Mouse (Mus musculus) MEL (cell line): ENCODE data around the gene Vmp1.

Source experiments
- BHLHE40 ChIP-seq: IDR thresholded peaks from 2 replicates; pipeline ENCODE4 v1.6.1; 2012; ENCODE audit warnings: low read depth, mild to moderate bottlenecking, inconsistent platforms, low read length, improper control_type of control experiment, borderline replicate concordance
- CTCF ChIP-seq, 3 experiments: IDR thresholded peaks in 2 of 3; conservative IDR thresholded peaks in 1 of 3; 2 replicates each; pipeline ENCODE4 v1.5.1; 2011 to 2012; ENCODE audit warnings: low read length in 3 of 3, low read depth in 2 of 3, mild to moderate bottlenecking in 2 of 3, improper control_type of control experiment in 1 of 3, inconsistent platforms in 1 of 3, mixed read lengths in 1 of 3, moderate library complexity in 1 of 3; ENCODE audit not compliant: control insufficient read depth in 1 of 3, insufficient read depth in 1 of 3, poor library complexity in 1 of 3, severe bottlenecking in 1 of 3
- KAT2A ChIP-seq: conservative IDR thresholded peaks from 2 replicates; pipeline ENCODE4 v1.6.1; 2012; ENCODE audit warnings: low read depth, low read length, improper control_type of control experiment, inconsistent platforms
- MAX ChIP-seq: IDR thresholded peaks from 2 replicates; pipeline ENCODE4 v1.6.1; 2011; ENCODE audit warnings: low read length, improper control_type of control experiment
- MEF2A ChIP-seq: IDR thresholded peaks from 2 replicates; pipeline ENCODE4 v1.6.1; 2014; ENCODE audit warnings: low read depth, mild to moderate bottlenecking, inconsistent platforms, low read length, improper control_type of control experiment; ENCODE audit not compliant: poor library complexity, insufficient replicate concordance, severe bottlenecking; ENCODE audit errors: extremely low read depth
- POLR2A ChIP-seq, 2 experiments: IDR thresholded peaks; 2 replicates each; pipeline ENCODE4 v1.6.1; 2011 to 2012; ENCODE audit warnings: low read length in 2 of 2, mild to moderate bottlenecking in 2 of 2, control low read depth in 1 of 2, improper control_type of control experiment in 1 of 2, low read depth in 1 of 2, moderate library complexity in 1 of 2; ENCODE audit not compliant: control insufficient read depth in 1 of 2, insufficient read depth in 1 of 2, poor library complexity in 1 of 2
- POLR2AphosphoS2 ChIP-seq: IDR thresholded peaks from 2 replicates; pipeline ENCODE4 v1.6.1; 2011; ENCODE audit warnings: low read length, improper control_type of control experiment
- SIN3A ChIP-seq: IDR thresholded peaks from 2 replicates; pipeline ENCODE4 v1.6.1; 2012; ENCODE audit warnings: low read length, improper control_type of control experiment, inconsistent platforms
- TCF12 ChIP-seq: IDR thresholded peaks from 2 replicates; pipeline ENCODE4 v1.6.1; 2014; ENCODE audit warnings: low read depth, mild to moderate bottlenecking, inconsistent platforms, low read length, improper control_type of control experiment, moderate library complexity
- USF1 ChIP-seq: IDR thresholded peaks from 2 replicates; pipeline ENCODE4 v1.6.1; 2014; ENCODE audit warnings: low read depth, mild to moderate bottlenecking, inconsistent platforms, low read length, improper control_type of control experiment, moderate library complexity
- ZC3H11A ChIP-seq: IDR thresholded peaks from 2 replicates; pipeline ENCODE4 v1.6.1; 2012; ENCODE audit warnings: low read depth, mild to moderate bottlenecking, inconsistent platforms, low read length, improper control_type of control experiment
- ZMIZ1 ChIP-seq: IDR thresholded peaks from 2 replicates; pipeline ENCODE4 v1.6.1; 2012; ENCODE audit warnings: low read depth, mild to moderate bottlenecking, inconsistent platforms, low read length, improper control_type of control experiment, moderate library complexity

GRCm38 (mm10) chr11:86724982-86725381 is 41.3 kb upstream of the Vmp1 start:
- TF ChIP-seq USF1 (no peak), CTCF (IDR thresholded peaks at IDR 0.05 in 2 of 3, conservative IDR thresholded peaks at IDR 0.05 in 1 of 3; ENCODE audit: control insufficient read depth in 1 of 3, insufficient read depth in 1 of 3, low read depth in 2 of 3, low read length in 3 of 3, poor library complexity in 1 of 3, severe bottlenecking in 1 of 3) (no peak), TCF12 (no peak), ZMIZ1 (no peak), SIN3A (no peak), ZC3H11A (no peak), POLR2A (IDR thresholded peaks at IDR 0.05; ENCODE audit: control insufficient read depth in 1 of 2, insufficient read depth in 1 of 2, low read depth in 1 of 2, low read length in 2 of 2, poor library complexity in 1 of 2) (no peak), BHLHE40 (no peak), MAX (no peak), POLR2AphosphoS2 (no peak), KAT2A (no peak), MEF2A (no peak)
